Mouse (Mus musculus) 416B (cell line): ENCODE data around the gene Aldoc.

ENCODE experiments used
- DNase-seq: peaks from one replicate; pipeline ENCODE4 v3.0.0; 2011; ENCODE audit warnings: low read depth

Aldoc gene

DNA sequence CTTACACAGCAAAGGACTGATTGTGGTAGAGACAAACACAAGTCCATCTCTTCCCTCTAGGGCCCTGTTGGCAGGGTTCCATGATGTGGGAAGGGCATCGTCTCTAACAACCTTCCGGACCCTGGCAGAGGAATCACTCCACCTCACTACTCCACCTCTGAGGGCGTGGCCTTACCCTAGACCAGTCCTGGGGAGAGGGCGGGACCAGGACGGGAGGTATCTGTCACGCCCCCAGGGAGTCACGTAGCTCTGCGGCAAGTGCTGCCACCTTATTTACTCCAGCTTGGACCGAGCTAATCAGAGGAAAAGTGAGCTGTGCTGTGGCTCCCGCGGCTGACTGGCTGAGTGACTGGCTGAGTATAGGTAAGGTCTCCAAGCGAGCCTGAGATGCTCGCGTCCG, at the start of gene Aldoc:
TSS of gene Aldoc (plus strand) at position 109 of the 400 bp plus-strand sequence.
- DNase-seq: peak; percentile 98

DNA sequence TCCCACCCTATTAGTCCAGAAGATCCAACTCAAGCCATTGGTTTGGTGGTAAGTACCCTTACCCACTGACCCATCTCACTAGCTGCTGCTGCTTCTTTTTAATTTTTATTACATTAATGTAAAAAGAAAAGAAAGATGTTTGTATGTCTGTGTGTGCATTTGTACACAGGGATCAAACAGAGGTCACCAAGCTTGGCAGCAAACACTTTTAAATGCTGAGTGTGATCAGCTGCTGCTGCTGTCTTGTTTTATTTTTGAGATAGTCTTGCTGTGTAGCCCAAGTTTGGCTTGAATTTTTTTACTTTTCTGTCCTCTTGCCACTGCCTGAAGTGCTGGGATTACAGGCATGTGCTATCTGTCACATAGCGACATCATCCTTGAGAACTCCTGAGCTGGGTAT, 47.2 kb upstream of the Aldoc start:
- DNase-seq: no peak

DNA sequence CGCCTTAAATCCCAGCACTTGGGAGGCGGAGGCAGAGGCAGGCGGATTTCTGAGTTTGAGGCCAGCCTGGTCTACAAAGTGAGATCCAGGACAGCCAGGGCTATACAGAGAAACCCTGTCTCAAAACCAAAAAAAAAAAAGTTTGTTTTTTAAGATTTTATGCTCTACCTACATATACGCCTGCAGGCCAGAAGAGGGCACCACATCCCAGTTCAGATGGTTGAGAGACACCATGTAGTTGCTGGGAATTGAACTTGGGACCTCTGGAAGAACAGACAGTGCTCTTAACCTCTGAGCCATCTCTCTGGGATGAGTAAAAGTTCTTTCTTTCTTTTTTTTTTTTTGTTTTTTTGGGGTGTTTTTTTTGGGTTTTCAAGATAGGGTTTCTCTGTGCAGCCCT, 46.6 kb upstream of the Aldoc start:
- peak; percentile 45 for DNase-seq

DNA sequence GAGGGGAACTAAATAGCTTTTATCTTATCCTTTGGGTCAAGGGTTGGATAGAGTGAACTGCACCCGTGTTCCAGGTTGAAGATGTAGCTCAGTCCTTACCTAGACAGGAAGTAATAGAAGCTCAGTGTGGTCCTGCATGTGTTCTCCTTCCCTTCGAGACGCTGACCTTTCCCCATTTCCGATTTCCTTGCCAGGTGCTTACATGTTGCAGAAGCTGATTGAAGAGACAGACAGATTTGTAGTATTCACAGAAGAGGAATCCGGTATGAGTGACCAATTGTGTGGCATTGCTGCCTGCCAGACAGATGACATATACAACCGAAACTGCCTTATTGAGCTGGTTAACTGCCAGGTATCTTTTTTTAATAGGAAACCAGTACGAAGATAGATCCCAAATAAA, 43.9 kb upstream of the Aldoc start:
- no peak for DNase-seq

DNA sequence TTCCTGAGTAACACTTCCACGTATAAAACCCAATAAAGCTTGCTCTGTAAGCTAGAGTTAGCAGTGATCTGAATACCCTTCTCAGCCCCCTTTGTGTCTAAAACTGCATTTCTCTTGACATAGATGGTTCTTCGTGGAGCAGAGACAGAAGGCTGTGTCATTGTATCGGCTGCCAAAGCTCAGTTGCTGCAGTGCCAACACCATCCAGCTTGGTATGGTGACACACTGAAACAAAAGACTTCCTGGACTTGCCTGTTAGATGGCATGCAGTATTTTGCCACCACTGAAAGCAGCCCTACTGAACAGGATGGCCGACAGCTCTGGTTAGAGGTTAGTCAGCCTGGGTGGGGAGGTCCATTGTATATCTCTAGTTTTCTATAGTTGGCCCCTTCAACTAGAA, 43.2 kb upstream of the Aldoc start:
- no peak for DNase-seq

DNA sequence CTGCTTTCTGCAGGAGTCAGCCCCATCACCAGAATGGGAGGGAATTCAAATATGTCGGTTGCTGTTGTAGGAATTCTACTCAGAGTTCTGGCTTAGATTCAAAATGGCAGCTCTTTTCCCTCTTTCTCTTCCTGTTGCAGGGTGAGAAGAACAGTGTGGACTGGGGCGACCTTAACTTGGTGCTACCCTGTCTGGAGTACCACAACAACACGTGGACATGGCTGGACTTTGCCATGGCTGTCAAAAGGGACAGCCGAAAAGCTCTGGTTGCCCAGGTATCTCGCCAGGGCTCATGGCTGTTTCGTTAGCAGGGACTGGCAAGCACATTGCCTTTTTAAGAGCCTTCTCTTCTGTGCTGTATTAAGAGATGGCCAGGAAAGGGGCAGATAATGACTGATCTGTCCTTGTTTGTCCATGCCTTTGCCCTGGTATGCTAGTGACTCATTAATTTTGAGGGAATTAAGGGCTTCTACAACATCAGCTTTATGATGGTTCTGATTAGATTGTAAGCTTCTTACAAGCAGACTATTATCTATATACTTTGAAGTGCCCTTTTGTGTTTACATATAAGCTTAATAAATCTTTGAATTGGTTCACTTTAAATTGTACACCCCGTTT, 33.5 kb upstream of the Aldoc start:
- DNase-seq: no peak

DNA sequence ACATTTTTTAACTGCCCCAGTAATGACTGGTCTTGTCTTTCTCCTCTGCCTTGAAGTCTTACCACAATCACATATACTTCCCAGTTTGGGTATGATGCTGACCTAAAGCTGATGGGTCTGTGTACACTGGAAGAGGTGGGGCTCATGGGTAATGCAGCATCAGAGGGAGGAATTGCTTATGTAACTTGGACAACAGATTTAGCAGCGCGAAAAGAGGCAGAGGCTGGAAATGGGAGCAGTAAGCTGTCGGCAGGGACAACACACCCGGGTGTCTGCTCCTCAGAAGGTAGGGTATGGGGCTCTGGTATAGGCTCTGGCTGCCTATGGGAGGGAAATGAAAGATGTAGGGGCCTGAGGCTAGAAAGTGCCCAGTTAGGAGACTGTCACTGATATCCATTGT, 32.1 kb upstream of the Aldoc start, which contains the start of gene BC030499:
TSS of gene BC030499 (plus strand) at position 188 of the 400 bp plus-strand sequence.
- no peak for DNase-seq

DNA sequence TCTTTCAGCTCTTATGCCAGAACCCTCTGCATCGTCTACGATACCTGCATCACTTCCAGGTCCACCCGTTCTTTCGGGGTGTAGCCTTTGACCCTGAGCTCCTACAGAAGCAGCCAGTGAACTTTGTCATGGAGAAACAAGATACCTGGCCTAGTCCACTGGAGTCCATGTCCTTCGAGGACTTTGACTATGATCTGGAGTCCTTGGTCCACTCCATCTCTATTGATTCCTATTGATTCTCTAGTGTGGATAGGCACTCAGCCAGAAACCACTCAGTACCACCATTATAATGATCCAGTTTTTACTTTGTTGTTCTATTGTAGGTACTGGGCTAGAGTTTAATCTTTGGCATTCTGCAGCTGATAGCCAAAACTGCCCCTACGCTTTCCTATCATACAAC, 28.2 kb upstream of the Aldoc start:
- no peak for DNase-seq

DNA sequence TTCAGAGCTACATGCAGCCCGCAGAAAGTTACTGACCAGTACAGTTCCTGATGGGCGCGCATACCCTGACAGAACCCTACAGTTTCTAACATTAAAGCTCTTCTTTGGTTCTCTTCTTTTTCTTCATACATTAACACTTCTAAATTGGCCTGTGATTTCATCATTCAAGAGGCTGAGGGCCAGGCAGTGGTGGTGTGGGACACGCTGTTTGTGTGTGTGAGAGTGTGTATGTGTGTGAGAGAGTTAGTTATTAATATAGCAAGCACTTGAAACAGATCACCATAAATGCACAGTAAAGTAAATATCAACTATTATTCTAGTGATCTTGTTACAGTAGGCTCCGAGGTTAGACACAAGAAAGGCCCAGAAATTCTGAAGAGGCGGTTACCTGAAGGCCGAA, 21.9 kb upstream of the Aldoc start:
- no peak for DNase-seq

DNA sequence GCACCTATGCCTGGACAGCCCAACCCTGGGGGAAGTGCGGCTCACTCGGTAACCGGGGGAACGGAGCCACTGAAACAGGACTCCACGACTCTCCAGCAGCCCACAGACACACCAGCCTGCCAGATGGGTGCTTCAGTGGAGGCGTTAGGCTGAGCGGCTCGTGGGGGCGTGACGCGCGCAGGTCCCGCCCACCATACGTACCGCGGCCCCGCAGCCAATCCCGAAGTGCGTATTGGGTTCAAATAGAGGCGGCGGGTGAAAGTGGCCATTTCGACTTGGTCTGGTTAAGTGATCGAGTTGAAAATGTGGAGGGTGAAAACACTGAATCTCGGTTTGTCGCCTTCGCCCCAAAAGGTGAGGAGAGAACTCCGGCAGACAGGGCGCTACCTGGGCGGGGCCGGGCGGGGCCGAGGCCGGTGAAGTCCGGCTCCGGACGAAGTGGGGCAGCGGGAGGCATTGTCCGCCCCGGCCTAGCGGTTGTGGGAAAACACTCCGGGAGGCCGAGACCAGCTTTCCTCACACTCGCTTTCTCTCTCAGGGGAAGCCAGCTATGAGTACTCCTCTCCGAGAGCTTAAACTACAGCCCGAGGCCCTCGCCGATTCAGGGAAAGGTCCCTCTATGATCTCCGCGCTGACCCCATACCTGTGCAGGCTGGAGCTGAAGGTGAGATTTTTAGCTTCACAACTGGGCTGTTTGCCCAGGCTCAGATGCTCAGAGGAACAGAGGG, 21.2 kb upstream of the Aldoc start, which contains the start of gene Spag5:
TSS of gene Spag5 (plus strand) at position 173 of the 728 bp plus-strand sequence.
- peak; percentile 95 for DNase-seq

DNA sequence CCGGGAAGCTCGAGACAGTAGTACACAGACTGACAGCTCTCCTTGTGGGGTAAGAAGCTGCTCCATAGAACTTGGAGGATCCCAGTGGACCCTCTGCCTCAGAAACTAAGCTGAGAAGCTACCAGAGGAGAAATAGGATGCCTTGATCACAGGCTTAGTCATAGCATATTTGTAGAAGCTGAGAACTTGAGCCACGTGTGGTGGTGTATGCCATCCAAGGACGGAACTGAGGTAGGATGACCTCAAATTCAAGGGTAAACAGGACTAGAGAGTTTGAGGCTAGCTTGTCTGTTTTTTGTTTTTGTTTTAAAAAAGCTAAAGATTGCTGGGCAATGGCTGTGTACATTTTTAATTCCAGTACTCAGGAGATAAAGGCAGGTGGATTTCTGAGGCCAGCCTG, 17.5 kb upstream of the Aldoc start:
- DNase-seq: no peak

DNA sequence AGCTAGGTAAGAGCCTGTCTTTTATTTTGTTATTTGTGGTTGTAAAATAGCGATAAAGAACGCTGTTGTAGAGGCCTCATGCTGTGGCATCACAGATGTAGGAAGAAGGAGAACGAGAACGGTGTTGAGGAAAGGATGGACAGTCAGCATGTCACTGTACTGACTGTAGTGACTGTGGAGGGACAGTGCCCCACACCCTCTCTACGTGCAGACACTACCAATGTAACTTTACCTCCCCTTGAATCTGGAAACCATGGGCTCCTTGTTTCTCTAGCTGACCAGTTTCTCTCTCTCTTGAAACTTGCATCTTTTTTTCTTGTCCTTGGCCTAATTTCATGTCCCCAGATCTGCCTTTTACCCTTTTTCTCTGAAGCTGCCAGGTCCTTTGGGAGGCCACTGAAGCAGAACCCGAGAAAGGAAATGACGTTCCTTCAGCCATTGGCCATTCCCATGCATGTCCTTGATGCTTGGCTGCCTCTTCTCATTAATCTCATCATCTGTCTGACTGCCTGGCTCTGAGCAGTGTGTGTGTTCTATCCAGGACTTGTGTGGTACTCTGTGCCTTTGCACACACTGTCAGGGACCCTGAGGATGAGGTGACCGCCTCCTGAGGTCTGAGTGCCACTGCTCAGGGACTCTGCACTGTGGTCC, 11.8 kb upstream of the Aldoc start:
- DNase-seq: no peak

DNA sequence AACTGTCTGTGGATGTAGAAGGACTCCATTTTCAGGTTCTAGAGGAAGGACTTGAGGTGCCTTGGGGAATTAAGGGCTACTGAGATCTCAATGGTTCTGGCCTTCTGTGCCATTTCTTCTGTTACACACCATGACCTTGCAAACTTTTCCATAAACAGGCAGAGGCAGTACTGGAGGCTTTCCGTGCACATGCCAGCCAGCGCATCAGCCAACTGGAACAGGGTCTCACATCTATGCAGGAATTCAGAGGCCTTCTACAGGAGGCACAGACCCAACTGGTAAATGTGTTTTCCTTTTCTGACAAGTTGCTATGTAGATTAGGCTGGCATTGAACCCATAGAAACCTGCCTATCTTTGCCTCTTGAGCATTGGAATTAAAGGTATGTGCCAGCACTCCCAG, 9.1 kb upstream of the Aldoc start:
- no peak for DNase-seq

DNA sequence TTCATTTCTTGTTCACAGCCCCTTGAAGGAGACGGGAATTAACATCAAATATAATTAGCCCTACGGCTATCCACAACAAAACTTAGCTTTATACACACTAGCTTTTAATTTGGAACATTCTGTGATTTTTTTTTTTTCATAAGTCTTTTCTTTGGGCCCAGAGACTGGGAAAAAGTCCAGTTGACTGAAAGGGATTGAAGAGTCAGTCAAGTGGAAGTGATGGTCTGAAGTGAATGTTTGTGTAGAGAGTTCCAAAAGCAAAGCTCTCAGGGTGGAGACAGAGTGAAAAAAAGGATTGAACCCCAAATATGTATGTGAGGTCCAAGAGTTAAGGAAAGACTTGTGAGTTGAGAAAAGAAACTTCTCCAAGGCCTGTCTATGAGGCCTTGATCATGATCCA, 4.4 kb upstream of the Aldoc start:
- DNase-seq: no peak

DNA sequence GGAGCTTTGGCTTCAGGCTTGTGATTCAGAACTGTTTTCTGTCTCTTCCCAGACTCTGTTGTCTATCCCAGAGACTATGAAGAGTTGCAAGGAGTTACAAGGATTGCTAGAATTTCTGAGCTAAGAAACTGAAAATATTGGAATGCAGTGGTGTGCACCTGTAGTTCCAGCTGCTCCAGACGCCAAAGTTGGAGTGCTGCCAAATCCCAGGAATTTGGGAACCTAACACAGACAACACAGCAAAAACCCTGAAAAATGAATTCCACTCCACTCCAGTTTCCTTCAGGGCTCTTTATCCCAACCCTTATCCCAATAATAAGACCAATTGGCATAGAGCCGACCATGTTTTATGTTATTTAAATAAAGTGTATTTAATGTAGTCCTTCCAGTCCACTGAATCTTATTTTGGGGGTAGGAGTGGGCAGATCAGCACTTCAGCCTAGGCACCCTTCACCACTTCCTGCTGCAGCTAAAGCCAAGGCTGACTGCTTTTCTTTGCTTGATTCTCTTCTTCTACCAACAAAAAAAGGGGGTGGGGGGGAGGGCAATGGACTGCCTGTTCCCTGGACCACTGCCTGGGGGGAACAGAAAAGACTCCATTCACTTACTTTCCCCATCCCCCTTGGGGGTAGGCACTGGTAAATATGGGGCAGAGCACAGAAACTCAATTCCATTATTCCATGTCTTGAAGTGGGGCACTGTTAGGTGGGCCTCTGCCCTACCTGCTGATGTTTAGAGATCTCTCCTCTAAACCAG, 514 bp upstream of the Aldoc start:
- DNase-seq: no peak

DNA sequence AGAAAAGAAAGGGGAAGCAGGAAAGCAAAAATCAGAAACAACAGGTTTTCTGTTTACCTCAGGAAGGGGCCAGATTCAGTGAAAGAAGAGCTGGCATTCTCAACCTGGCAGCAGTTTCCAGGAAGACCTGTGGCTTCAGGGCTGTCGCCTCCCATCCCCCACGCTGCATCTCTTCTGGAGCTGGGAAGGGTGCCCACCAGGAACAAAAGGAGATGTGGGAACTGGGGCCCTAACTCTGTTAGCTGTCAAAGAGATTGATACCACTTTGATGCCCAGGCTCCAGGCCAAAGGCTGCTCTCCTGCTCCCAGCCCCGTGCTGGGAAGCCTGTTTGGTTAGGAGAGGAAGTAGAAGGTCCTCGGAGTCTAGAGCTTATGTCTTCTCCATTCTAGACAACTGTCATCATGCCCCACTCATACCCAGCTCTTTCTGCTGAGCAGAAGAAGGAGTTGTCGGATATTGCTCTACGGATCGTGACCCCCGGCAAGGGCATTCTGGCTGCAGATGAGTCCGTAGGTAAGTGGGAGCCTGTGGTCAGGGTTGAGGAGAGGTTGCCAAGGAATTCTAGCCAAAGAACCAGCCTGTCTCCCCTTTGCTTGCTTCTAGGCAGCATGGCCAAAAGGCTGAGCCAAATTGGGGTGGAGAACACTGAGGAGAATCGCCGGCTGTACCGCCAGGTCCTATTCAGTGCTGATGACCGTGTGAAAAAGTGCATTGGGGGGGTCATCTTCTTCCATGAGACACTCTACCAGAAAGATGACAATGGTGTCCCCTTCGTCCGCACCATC, 1.4 kb downstream of the Aldoc start:
- DNase-seq: no peak

DNA sequence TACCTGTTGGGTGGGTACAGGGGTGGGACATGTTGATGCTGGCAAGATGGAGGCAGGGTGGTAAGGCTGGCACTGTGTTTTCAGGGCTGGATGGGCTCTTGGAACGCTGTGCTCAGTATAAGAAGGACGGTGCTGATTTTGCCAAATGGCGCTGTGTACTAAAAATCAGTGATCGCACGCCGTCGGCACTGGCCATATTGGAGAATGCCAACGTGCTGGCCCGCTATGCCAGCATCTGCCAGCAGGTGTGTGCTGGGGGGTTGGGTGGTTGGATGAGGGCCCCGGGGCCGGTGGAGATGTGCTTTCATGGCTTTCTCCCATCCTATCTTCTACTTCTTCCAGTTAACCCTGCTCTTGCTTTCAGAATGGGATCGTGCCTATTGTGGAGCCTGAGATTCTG, 2.2 kb downstream of the Aldoc start:
- no peak for DNase-seq

DNA sequence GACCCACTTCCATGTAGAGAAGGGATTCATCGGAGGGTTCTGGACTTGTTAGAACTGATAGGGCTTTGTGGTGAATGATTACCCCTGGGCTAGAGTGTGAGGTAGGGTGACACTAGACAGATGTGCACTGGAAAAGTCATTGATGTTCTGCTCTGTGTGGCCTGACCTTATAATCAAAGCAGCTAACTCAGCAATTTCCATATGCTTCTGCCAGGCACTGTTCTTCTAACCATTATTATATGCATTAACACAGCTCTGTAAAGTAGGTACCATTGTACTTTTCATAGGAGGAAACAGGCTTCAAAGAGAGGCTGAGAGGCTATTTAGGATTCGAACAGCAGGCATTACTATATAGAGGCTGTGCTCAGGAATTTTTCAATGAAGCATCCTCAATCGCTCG, 4.4 kb downstream of the Aldoc start:
- DNase-seq: no peak

DNA sequence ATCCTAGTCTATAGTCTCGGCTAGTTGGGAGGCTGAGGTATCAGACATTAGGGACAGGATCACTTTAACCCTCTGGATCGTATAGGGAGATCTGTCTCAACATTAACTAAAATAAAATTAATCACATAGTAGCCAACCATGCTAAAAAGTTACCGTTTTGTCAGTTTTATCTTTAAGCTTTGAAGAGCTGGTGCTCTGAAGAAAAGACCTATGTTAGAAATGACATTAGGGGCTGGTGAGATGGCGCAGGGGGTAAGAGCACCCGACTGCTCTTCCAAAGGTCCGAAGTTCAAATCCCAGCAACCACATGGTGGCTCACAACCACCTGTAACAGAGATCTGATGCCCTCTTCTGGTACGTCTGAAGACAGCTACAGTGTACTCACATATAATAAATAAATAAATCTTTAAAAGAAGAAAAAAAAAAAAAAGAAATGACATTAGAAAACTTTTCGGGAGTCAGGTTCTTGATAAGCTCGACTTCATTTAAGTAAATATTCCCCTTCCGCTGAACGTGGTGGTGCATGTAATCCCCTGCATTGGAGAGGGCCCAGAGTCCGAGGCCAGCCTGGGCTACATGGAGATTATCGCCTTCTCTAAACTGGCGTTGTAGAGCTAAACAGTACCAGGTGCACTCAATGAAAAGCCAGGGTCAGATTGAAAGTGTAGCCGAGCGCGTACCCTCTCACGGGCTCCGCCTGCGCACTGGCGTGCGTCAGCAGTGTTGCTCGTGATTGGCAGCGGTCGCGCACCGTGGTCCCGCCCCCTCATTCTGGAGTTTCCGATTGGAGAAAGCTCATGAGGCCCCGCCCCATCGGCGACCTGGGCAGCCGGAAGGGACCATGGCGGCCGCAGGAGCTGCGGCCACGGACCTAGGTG, 5.1 kb downstream of the Aldoc start, which contains the start of gene Pigs:
TSS of gene Pigs (plus strand) at position 782 of the 878 bp plus-strand sequence.
- peak; percentile 94 for DNase-seq

DNA sequence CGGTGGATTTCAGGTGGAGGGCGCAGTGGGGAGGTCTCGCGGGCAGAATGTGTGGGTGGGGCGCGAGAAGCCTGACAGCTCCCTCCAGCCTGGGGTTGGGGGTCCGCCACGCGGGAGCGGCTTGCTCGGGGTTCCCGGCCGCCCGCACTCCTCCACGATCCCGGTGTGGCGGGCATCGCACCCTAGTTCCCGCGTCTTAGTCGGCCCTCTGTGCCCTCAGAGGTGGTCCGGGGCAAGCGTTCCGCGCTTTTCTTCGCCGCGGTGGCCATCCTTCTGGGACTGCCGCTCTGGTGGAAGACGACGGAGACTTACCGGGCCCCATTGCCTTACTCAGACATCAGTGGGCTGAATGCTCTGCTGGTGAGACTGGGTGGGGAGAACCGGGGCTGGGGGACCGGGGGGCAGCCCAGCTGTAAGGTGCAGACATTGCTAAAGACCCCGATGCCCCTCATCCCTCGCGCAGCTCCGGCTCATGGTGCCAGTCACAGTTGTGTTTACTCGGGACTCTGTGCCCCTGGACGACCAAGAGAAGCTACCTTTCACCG, 5.8 kb downstream of the Aldoc start:
- no peak for DNase-seq
